Mouse (Mus musculus): ENCODE results near the gene Rab26.

Gene Rab26

DNA sequence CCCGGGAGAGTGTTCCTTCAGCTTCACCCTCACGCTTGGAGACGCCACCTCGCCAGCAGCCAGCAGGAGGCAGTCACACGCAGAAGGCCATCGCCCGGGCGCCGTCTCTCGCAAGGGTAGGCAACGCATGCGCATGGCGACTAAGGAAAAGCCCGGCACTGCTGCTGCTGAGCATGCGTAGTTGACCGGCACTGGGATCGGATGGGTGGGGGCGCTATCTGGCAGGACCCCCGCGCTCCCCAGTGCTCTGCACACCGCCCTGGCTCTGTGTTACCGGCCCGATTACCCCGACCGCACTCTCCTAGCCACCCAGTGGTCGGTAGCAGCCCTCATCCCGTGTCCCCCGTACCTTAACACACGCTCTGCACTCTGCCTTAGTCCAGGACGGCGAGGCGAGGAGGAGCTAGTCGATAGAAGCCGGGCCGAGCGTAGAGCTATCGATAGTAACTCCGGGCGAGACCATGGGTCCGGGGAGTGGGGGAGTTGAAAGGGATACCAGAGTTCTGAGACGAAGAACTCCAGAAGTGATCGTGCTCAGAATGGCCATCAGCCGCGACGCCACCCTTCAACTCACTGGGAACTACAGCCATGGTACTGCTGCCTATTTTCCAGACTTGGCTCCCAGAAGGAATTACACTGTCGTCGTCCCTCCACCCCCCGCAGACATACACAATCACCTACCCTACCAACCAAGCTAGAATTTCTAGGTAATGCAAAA, 55.2 kb downstream of the Rab26 start, which contains the start of gene Mlst8:
Gene Mlst8, minus strand, starts transcription at position 416 of the 718 bp plus-strand sequence.
- DNase-seq (ENCODE audit: low spot score in 2 of 2): peak; percentile 96 to 97

DNA sequence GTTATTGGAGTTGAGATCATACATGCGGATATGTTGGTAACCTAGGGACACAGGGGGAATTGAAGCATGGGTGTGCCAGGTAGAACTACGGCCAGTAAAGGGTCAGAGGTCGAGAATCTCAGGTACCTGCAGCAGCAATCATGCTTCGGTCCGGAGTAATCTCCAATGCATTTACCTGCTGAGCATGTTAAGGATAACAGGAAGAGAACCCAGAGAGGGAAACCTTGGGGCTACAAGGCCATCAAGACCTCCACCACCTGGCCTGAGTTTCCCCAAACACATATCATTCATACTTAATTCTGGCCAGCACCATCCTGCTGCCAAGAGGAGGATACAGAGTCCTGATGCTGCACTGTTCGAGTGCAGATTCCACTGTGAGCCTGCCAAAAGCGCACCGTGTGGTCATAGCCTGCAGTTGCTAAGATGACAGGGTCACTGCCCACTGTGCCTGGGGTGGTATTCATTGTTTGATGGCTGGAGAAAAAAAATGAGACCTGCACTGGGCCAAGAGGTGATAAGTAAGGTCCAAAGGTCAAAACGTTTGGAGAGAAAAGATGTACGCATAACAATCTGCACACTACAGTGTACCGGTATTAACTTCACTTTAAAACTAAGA, 55.9 kb downstream of the Rab26 start:
- DNase-seq (ENCODE audit: low spot score in 2 of 2): no peak
